In genomic region chrX:169881253-169882219, GRCm38 (mm10) we compare ENCODE assay signal across 8 mouse cellular contexts.
DNase-seq lines count a peak whose midpoint lies in the region; ATAC-seq lines count a peak whose summit lies in the region.

No protein-coding gene starts in this region.

- peaks cover 8% of the 10 kb centered on the region for H3K4me1 ChIP-seq in heart, embryonic 13.5 days
- no peaks in the 10 kb centered on the region for H3K4me1 ChIP-seq in liver, embryonic 15.5 days (replicated peaks)

- no peak for DNase-seq in heart, postnatal 10 days
- DNase-seq in adipocyte (ENCODE audit: low spot score): peak; percentile 50
- peak; percentile 33 for DNase-seq in gastrocnemius, postnatal 14 days
- no peak for DNase-seq in left cerebral cortex, adult 9 months (ENCODE audit: low spot score in 2 of 2)

- H3K36me3 ChIP-seq in heart, embryonic 13.5 days: no peaks in the 10 kb centered on the region
- H3K36me3 ChIP-seq in liver, embryonic 15.5 days (replicated peaks): no peaks in the 10 kb centered on the region

- H3K9me3 ChIP-seq in heart, embryonic 13.5 days: no peaks in the 10 kb centered on the region
- no peaks in the 10 kb centered on the region for H3K9me3 ChIP-seq in liver, embryonic 15.5 days (replicated peaks)

- H3K9ac ChIP-seq in heart, embryonic 13.5 days: peak overlapping the region; percentile 78
- H3K9ac ChIP-seq in liver, embryonic 15.5 days: no peak overlapping the region

- intact Hi-C loops in heart, postnatal 10 days (cut with DNase I): loop anchor here (5.0 kb wide), 1 partner anchor 84 kb away; no protein-coding TSS in a partner anchor
- intact Hi-C loops in gastrocnemius, postnatal 14 days (cut with DNase I; ENCODE audit: low total_unique reads): no loop called here

- H3K27me3 ChIP-seq in heart, embryonic 13.5 days (replicated peaks): peaks cover 29% of the 10 kb centered on the region
- H3K27me3 ChIP-seq in liver, embryonic 15.5 days: peaks cover 25% of the 10 kb centered on the region

- 47% methylated on average over 10 of the region's 10 CpGs for WGBS in heart, embryonic 13.5 days
- WGBS in liver, embryonic 15.5 days (ENCODE audit: insufficient replicate concordance): 54% methylated on average over 10 of the region's 10 CpGs

- peak overlapping the region; percentile 74 for H3K4me2 ChIP-seq in heart, embryonic 13.5 days
- 0 out of 2 replicates have a peak overlapping the region, but pooled peaks have one; percentile 51 for H3K4me2 ChIP-seq in liver, embryonic 15.5 days

- H3K27ac ChIP-seq in heart, embryonic 13.5 days (replicated peaks): peak overlapping the region; percentile 80
- no peak overlapping the region for H3K27ac ChIP-seq in liver, embryonic 15.5 days (replicated peaks)

- peak overlapping the region; percentile 65 for H3K4me3 ChIP-seq in heart, embryonic 13.5 days
- no peak overlapping the region for H3K4me3 ChIP-seq in liver, embryonic 15.5 days (replicated peaks)

- ATAC-seq in heart, embryonic 13.5 days (ENCODE audit: extremely low read depth, insufficient number of reproducible peaks, low FRiP score, low TSS enrichment): no peak
- no peak for ATAC-seq in liver, embryonic 15.5 days (ENCODE audit: insufficient read depth)
- no peak for ATAC-seq in monocyte, adult 5-6 weeks (replicated peaks; ENCODE audit: insufficient number of reproducible peaks, low FRiP score, low TSS enrichment, poor library complexity, severe bottlenecking)
- no peak for ATAC-seq in erythroid progenitor cell, adult 5-6 weeks (replicated peaks; ENCODE audit: low FRiP score, poor library complexity, severe bottlenecking)

Comparison
In these comparisons a context has a peak if more than half of its experiments do, and no peak if none do; other contexts are left out.
1. DNase-seq: peak in adipocyte (single experiment) and gastrocnemius, postnatal 14 days (single experiment); none in heart, postnatal 10 days (0 of 2) and left cerebral cortex, adult 9 months (0 of 2).